24 mouse cellular contexts compared by ENCODE assay signal in the genomic region with DNA sequence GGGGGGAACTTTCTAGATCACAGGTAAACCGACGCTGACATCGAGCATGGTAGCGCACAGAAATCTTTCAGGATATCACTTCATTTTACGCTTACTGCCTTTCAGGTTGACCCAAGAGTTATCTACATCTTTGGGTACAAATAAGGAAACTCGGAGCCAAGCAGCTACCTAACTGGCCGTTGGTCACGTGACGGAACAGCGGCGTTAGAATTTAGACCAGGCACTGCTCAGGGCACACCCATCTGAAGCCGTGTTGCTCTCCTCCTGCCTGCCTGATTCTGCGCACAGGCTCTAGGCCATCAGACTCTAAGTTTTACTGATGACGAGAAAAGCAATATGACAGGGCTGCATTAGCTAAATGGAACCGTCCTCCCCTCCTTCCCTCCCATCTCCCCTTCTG.
"Had no signal": no experiment of that assay in that cellular context is flagged by ENCODE, and none has a peak within 500 bp of the region (broad histone marks: within the 10 kb centered on the region; RNA-seq: fewer than 3 reads in every experiment).

No protein-coding gene starts in this region.

- H3K9ac ChIP-seq: intestine, embryonic 15.5 days; limb, embryonic 13.5 days; liver, embryonic 12.5 days; liver, embryonic 15.5 days; lung, embryonic 15.5 days; midbrain, embryonic 13.5 days; neural tube, embryonic 13.5 days had no signal

- H3K4me2 ChIP-seq: intestine, embryonic 15.5 days; limb, embryonic 13.5 days; liver, embryonic 12.5 days; liver, embryonic 15.5 days; lung, embryonic 15.5 days; midbrain, embryonic 13.5 days; neural tube, embryonic 13.5 days had no signal

- H3K4me1 ChIP-seq: limb, embryonic 10.5 days; liver, embryonic 12.5 days; liver, embryonic 15.5 days; megakaryocyte, embryonic 14.5 days had no signal

- ATAC-seq: intestine, embryonic 15.5 days; liver, embryonic 12.5 days; midbrain, embryonic 13.5 days; midbrain, embryonic 16.5 days had no signal

- H3K27me3 ChIP-seq: intestine, embryonic 15.5 days; limb, embryonic 13.5 days; liver, embryonic 12.5 days; liver, embryonic 15.5 days; lung, embryonic 15.5 days; megakaryocyte, embryonic 14.5 days had no signal

- H3K27ac ChIP-seq: intestine, embryonic 15.5 days; limb, embryonic 10.5 days; limb, embryonic 13.5 days; liver, embryonic 12.5 days; liver, embryonic 15.5 days; lung, embryonic 15.5 days; midbrain, embryonic 10.5 days; midbrain, embryonic 13.5 days; neural tube, embryonic 13.5 days had no signal

- DNase-seq: kidney, adult 11 months; kidney, adult 8-10 months; kidney, postnatal 10 days; layer of hippocampus, postnatal 36 days; liver; lung, adult 18-20 months; lung, postnatal 10 days; lung, postnatal 36 days; retina, postnatal 1 day; right cerebral cortex, postnatal 25 days; thymus, adult 18-20 months; thymus, postnatal 36 days had no signal

- H3K4me3 ChIP-seq: intestine, embryonic 15.5 days; limb, embryonic 10.5 days; limb, embryonic 13.5 days; liver, embryonic 12.5 days; liver, embryonic 15.5 days; lung, embryonic 15.5 days; megakaryocyte, embryonic 14.5 days; midbrain, embryonic 10.5 days; midbrain, embryonic 13.5 days; myocyte; neural tube, embryonic 13.5 days had no signal

- H3K9me3 ChIP-seq: intestine, embryonic 15.5 days; limb, embryonic 10.5 days; liver, embryonic 12.5 days; liver, embryonic 15.5 days; lung, embryonic 15.5 days; midbrain, embryonic 13.5 days; neural tube, embryonic 13.5 days had no signal

- H3K36me3 ChIP-seq: intestine, embryonic 15.5 days; limb, embryonic 10.5 days; limb, embryonic 13.5 days; liver, embryonic 12.5 days; liver, embryonic 15.5 days; lung, embryonic 15.5 days; midbrain, embryonic 13.5 days; neural tube, embryonic 13.5 days had no signal
